Mouse (Mus musculus): ENCODE measurements around the gene Agbl2. TPM values are rescaled to one million over a fixed set of nuclear protein-coding genes. Genes with fewer than 3 reads are reported as not detected.

Agbl2 gene
- polyA plus RNA-seq, 1 experiment from 2014 or later = 0.20 TPM

- no peak for TF ChIP-seq CTCF (IDR thresholded peaks at IDR 0.05; ENCODE audit: low read depth)
- no peak for ATAC-seq
Measured at GRCm38 (mm10) chr2:90871180-90871961, 88.8 kb downstream of the Agbl2 start.

GRCm38 (mm10) chr2:90874025-90874424 lies 91.5 kb downstream of the Agbl2 start:
- Histone ChIP-seq H3K27me3 (replicated peaks; ENCODE audit: control insufficient read depth, insufficient read depth, low read length) (no peaks in the 10 kb centered on the region), H3K27ac (ENCODE audit: low read depth, low read length) (no peak overlapping the region), H3K4me2 (replicated peaks; ENCODE audit: low read depth) (no peak overlapping the region), H3K9me3 (ENCODE audit: control insufficient read depth) (no peaks in the 10 kb centered on the region), H3K9ac (ENCODE audit: low read depth, low read length) (no peak overlapping the region), H3K4me1 (replicated peaks; ENCODE audit: control insufficient read depth, insufficient read depth, low read length) (no peaks in the 10 kb centered on the region), H3K36me3 (ENCODE audit: control insufficient read depth, insufficient read depth) (no peaks in the 10 kb centered on the region), H3K4me3 (ENCODE audit: low read depth, low read length) (no peak overlapping the region)
- TF ChIP-seq CTCF (IDR thresholded peaks at IDR 0.05; ENCODE audit: low read depth) = no peak
- ATAC-seq = no peak
- WGBS = 75% methylated on average over 1 of the region's 1 CpGs

More at GRCm38 (mm10) chr2:90871180-90871961, 88.8 kb downstream of the Agbl2 start:
- H3K9ac ChIP-seq (ENCODE audit: low read depth, low read length) = no peak overlapping the region
- 0 out of 2 replicates have a peak, but pooled peaks cover 7% of the 10 kb centered on the region for H3K36me3 ChIP-seq (ENCODE audit: control insufficient read depth, insufficient read depth)
- no peaks in the 10 kb centered on the region for H3K4me1 ChIP-seq (replicated peaks; ENCODE audit: control insufficient read depth, insufficient read depth, low read length)
- no peak overlapping the region for H3K27ac ChIP-seq (ENCODE audit: low read depth, low read length)
- 64% methylated on average over 8 of the region's 8 CpGs for WGBS
- H3K27me3 ChIP-seq (replicated peaks; ENCODE audit: control insufficient read depth, insufficient read depth, low read length) = no peaks in the 10 kb centered on the region
- no peaks in the 10 kb centered on the region for H3K9me3 ChIP-seq (ENCODE audit: control insufficient read depth)
- H3K4me3 ChIP-seq (ENCODE audit: low read depth, low read length) = no peak overlapping the region
- H3K4me2 ChIP-seq (replicated peaks; ENCODE audit: low read depth) = no peak overlapping the region

DNA sequence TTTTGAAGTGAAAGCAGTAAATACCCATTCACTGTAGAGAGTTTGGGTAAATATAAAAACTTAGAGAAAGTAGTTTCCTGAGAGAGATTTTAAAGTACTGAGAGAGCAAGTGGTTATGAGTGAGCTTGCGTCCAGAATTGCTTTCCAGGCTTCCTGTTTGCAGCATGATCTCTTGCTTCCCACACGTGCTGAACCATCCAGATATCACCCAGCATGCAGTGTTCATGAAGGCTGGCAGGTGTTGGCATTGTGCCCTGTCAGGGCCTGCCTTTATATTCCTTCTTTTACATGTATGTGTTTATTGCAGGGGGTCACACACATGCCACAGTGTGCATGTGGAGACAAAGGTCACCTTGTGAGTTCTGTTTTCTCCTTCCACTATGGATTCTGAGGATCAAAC lies 92.7 kb downstream of the Agbl2 start:
- H3K9ac ChIP-seq (ENCODE audit: low read depth, low read length) = no peak overlapping the region
- no peaks in the 10 kb centered on the region for H3K27me3 ChIP-seq (replicated peaks; ENCODE audit: control insufficient read depth, insufficient read depth, low read length)
- H3K4me1 ChIP-seq (replicated peaks; ENCODE audit: control insufficient read depth, insufficient read depth, low read length) = no peaks in the 10 kb centered on the region
- no peak overlapping the region for H3K4me2 ChIP-seq (replicated peaks; ENCODE audit: low read depth)
- no peaks in the 10 kb centered on the region for H3K9me3 ChIP-seq (ENCODE audit: control insufficient read depth)
- TF ChIP-seq CTCF (IDR thresholded peaks at IDR 0.05; ENCODE audit: low read depth) = no peak
- H3K4me3 ChIP-seq (ENCODE audit: low read depth, low read length) = no peak overlapping the region
- H3K27ac ChIP-seq (ENCODE audit: low read depth, low read length) = no peak overlapping the region
- 66% methylated on average over 2 of the region's 2 CpGs for WGBS
- ATAC-seq = no peak
- H3K36me3 ChIP-seq (ENCODE audit: control insufficient read depth, insufficient read depth) = no peaks in the 10 kb centered on the region

- Histone ChIP-seq H3K27me3 (replicated peaks; ENCODE audit: control insufficient read depth, insufficient read depth, low read length) (no peaks in the 10 kb centered on the region), H3K4me1 (replicated peaks; ENCODE audit: control insufficient read depth, insufficient read depth, low read length) (no peaks in the 10 kb centered on the region), H3K27ac (ENCODE audit: low read depth, low read length) (no peak overlapping the region), H3K36me3 (ENCODE audit: control insufficient read depth, insufficient read depth) (no peaks in the 10 kb centered on the region), H3K9me3 (ENCODE audit: control insufficient read depth) (no peaks in the 10 kb centered on the region), H3K4me2 (replicated peaks; ENCODE audit: low read depth) (no peak overlapping the region), H3K4me3 (ENCODE audit: low read depth, low read length) (no peak overlapping the region), H3K9ac (ENCODE audit: low read depth, low read length) (no peak overlapping the region)
- TF ChIP-seq CTCF (IDR thresholded peaks at IDR 0.05; ENCODE audit: low read depth) = no peak
- WGBS = 55% methylated on average over 5 of the region's 5 CpGs
- no peak for ATAC-seq
Measured at GRCm38 (mm10) chr2:90877584-90878259, 95.2 kb downstream of the Agbl2 start.

DNA sequence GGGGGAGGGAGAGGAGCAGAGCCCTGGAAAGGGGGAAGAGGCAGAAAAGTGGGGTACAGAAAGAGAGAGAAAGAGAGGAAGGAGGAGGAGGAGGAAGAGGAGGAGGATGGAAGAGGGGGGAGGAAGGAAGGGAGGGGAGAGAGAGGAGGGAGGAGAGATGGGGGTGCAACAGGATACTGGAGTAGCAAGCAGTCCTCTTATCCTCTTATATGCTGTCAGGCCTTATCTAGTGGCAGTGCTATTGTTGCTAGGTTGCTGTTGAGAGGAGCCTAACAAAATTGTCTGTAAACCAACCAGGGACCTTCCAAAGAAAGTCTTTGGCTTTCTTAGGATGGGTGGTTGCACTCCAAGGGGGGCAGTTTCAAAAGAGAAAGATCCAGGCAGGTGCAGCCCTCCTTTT lies 96.9 kb downstream of the Agbl2 start:
- H3K4me2 ChIP-seq (replicated peaks; ENCODE audit: low read depth) = no peak overlapping the region
- no peak for TF ChIP-seq CTCF (IDR thresholded peaks at IDR 0.05; ENCODE audit: low read depth)
- H3K27ac ChIP-seq (ENCODE audit: low read depth, low read length) = no peak overlapping the region
- no peaks in the 10 kb centered on the region for H3K36me3 ChIP-seq (ENCODE audit: control insufficient read depth, insufficient read depth)
- no peak overlapping the region for H3K4me3 ChIP-seq (ENCODE audit: low read depth, low read length)
- no peaks in the 10 kb centered on the region for H3K4me1 ChIP-seq (replicated peaks; ENCODE audit: control insufficient read depth, insufficient read depth, low read length)
- H3K9me3 ChIP-seq (ENCODE audit: control insufficient read depth) = no peaks in the 10 kb centered on the region
- no peak for ATAC-seq
- no peaks in the 10 kb centered on the region for H3K27me3 ChIP-seq (replicated peaks; ENCODE audit: control insufficient read depth, insufficient read depth, low read length)
- no peak overlapping the region for H3K9ac ChIP-seq (ENCODE audit: low read depth, low read length)

DNA sequence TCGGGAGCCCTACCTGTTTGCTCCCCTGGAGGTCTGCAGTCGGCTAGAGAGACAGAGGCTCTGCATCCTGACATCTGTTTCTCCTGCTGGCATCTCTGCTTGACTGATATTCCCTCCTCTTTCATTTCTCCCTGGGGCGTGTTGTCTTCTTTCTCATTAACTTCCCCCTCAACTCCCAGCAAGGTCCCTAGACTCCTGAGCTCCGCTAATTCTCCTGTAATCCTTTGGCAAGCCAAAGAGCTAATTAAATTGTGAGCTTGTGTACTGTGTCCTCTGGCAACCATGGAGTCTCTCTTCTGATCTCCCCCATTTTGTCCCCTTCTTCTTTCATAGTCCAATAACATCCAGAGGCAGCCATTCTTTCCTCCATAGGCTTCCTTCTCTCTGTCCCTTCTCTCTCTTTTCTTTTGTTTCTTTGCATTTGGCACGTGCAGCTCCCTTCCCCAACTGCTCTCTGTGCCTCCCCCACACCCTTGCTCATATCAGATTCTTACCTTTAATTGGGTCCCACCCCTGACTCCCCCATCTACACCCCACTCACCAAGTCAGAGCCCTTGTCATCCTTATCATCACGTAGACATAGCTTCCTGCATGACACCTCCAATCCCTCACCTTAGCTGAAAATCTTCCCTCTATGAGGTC lies 97.7 kb downstream of the Agbl2 start:
- 0 out of 2 replicates have a peak, but pooled peaks cover 6% of the 10 kb centered on the region for H3K27me3 ChIP-seq (replicated peaks; ENCODE audit: control insufficient read depth, insufficient read depth, low read length)
- ATAC-seq = no peak
- WGBS = 39% methylated on average over 6 of the region's 6 CpGs
- no peaks in the 10 kb centered on the region for H3K4me1 ChIP-seq (replicated peaks; ENCODE audit: control insufficient read depth, insufficient read depth, low read length)
- no peak for TF ChIP-seq CTCF (IDR thresholded peaks at IDR 0.05; ENCODE audit: low read depth)
- no peak overlapping the region for H3K4me2 ChIP-seq (replicated peaks; ENCODE audit: low read depth)
- no peaks in the 10 kb centered on the region for H3K9me3 ChIP-seq (ENCODE audit: control insufficient read depth)
- no peak overlapping the region for H3K4me3 ChIP-seq (ENCODE audit: low read depth, low read length)
- H3K27ac ChIP-seq (ENCODE audit: low read depth, low read length) = no peak overlapping the region
- H3K36me3 ChIP-seq (ENCODE audit: control insufficient read depth, insufficient read depth) = no peaks in the 10 kb centered on the region
- H3K9ac ChIP-seq (ENCODE audit: low read depth, low read length) = no peak overlapping the region
